Mouse (Mus musculus): Measurements from ENCODE around the gene Gm6034. TPM values are rescaled to one million over a fixed set of nuclear protein-coding genes. Genes with fewer than 3 reads are reported as not detected.
"Not testable (repeated sequence)": the region's sequence is repeated elsewhere in the genome, so short reads cannot be mapped to it uniquely, and the experiment has no call there.

The Gm6034 gene
- total RNA-seq, 2 experiments from 2014 or later, result not detected

- Histone ChIP-seq H3K27ac (peak overlapping the region; percentile 88), H3K4me3 (peak overlapping the region; percentile 74)
- no peak for DNase-seq
- intact Hi-C loops (cut with DNase I), result no loop called here
- no peak for TF ChIP-seq CTCF (IDR thresholded peaks at IDR 0.05)
Measured at GRCm38 (mm10) chr17:36043286-36043685, 525 bp downstream of the Gm6034 start.

DNA sequence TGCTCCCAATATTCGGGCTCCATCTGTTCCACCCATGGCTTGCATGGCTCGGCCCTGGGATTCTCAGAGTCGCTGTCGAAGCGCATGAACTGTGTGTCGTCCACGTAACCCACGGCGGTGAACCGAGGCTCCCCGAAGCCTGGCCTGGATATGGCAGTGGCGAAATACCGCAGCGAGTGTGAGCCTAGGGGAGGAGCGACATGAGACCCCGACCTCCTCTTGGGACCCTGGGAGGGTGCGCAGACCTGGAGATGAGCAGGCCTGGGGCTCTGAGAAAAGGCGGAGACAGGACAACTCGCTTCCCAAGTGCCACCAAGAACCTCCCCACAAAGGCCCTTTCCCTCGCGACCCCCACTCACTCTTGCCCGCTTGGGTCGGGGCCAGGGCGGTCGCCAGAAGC, 15.2 kb downstream of the Gm6034 start:
- DNase-seq; intact Hi-C loops (cut with DNase I); H3K27ac ChIP-seq; H3K4me3 ChIP-seq: not testable (repeated sequence)

DNA sequence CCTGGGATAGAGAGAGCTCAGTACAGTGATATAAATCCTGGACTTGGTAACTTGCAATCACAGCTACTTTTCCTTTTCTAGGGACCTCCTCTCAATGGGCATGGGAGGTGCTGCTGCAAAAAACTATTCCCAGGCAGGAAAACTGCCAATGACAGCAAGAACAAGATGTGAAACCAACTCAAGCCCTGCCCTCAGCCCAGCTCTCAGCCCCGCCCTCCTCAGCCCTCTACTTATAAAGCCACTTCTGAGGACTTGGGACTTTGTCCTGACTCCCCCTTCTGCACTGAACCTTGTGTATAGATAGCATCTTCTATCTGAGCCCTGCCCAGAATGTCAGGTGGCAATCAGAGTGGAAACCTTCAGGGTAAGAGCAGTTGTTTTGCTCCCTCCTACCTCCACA, 15.6 kb downstream of the Gm6034 start, which contains the start of gene Gm11127:
Gene Gm11127 (minus strand): TSS at position 10 of the 400 bp plus-strand sequence.
- H3K27ac ChIP-seq; intact Hi-C loops (cut with DNase I); H3K4me3 ChIP-seq; DNase-seq: not testable (repeated sequence)

GRCm38 (mm10) chr17:36060829-36061228, 18.1 kb downstream of the Gm6034 start:
- DNase-seq, result peak; percentile 89
- no peak overlapping the region for H3K27ac ChIP-seq
- intact Hi-C loops (cut with DNase I), result loop anchor here (10.0 kb wide), 2 partner anchors 74 to 134 kb away; partner anchors contain the start of gene H2-T3
- peak; percentile 88 for TF ChIP-seq CTCF (IDR thresholded peaks at IDR 0.05)
- no peak overlapping the region for H3K4me3 ChIP-seq

DNA sequence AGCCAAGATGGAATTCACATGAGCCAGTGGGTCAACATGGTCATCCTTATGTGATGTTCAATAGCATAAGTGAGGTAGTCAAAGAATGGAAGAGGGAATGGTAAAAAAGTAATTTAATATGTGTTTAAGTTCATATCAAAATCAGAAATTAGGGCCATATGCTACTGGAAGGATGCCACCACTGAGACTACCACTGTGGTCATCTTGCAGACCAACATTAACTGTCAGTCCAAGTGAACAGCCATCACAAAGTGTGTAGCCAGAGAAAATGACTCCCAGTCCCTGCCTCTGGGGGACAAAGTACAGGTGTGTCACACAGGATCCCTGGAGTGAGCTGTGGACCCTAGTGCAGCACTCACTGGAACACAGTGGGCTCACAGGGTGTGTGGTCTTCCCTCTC, 39.1 kb downstream of the Gm6034 start:
- not testable (repeated sequence) for H3K27ac ChIP-seq, H3K4me3 ChIP-seq, DNase-seq
- intact Hi-C loops (cut with DNase I), result loop anchor here (10.0 kb wide), 1 partner anchor 103 kb away; no protein-coding TSS in a partner anchor

DNA sequence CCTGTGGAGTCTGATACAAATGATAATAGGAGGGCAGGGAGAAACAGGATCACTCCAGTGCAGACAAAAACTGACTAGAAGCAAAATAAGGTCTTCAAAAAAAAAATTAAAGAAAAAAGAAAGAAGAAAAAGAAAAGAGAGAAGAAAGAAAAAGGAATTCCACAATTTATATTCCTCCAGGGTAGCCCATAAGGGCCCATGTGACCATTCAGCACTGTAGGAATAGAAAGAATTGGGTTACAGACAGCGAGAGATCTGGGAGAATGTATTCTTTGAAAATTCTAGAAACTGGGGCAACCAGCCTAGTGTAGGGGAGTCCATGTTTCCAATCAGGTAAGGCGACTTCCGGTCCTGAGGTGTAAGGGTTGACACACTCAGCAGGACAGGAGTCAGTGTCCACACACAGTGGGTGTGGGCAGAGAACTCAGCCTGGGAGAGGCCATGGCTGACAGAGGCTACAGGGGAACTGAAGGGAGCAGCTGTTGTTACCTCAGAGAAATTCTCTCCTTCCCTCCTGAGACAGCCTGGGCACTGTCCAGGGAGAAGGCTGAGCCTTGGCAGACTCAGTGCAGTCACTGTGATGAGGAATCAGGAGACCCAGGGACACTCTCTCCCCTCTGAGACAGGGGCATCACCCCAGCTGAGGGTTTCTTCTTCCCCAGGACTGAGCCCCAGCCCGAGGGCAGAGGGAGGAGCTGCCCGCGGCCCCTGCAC, 39.9 kb downstream of the Gm6034 start:
- intact Hi-C loops (cut with DNase I), result loop anchor here (10.0 kb wide), 1 partner anchor 102 kb away; no protein-coding TSS in a partner anchor
- not testable (repeated sequence) for H3K27ac ChIP-seq, DNase-seq
- peak overlapping the region; percentile 77 for H3K4me3 ChIP-seq

DNA sequence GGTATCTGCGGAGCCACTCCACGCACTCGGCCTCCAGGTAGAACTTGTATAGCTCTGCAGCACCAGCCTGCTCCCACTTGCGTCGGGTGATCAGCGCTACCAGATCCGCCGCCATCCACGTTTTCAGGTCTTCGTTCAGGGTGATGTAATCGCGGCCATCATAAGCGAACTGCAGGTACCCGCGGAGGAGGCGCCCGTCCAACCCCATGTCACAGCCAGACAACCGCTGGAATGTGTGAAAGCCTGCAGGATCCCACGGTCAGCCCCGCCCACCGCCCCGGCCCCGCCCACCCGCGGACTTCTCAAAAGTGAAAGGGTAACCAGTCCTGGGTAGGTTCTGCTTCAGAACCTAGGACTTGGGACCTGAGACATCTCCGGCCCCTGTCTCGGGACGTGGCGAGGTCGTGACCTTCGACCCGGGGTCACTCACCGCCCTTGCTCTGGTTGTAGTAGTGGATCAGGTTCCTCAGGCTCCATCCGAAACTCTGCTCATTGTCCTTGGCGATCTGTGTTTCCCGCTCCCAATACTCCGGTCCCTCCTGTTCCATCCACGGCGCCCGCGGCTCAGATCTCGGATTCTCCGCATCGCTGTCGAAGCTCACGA, 40.6 kb downstream of the Gm6034 start:
- Histone ChIP-seq H3K27ac (no peak overlapping the region), H3K4me3 (peak overlapping the region; percentile 77)
- intact Hi-C loops (cut with DNase I), result loop anchor here (10.0 kb wide), 1 partner anchor 101 kb away; no protein-coding TSS in a partner anchor
- TF ChIP-seq CTCF (IDR thresholded peaks at IDR 0.05), result no peak
- DNase-seq, result peak; percentile 30

DNA sequence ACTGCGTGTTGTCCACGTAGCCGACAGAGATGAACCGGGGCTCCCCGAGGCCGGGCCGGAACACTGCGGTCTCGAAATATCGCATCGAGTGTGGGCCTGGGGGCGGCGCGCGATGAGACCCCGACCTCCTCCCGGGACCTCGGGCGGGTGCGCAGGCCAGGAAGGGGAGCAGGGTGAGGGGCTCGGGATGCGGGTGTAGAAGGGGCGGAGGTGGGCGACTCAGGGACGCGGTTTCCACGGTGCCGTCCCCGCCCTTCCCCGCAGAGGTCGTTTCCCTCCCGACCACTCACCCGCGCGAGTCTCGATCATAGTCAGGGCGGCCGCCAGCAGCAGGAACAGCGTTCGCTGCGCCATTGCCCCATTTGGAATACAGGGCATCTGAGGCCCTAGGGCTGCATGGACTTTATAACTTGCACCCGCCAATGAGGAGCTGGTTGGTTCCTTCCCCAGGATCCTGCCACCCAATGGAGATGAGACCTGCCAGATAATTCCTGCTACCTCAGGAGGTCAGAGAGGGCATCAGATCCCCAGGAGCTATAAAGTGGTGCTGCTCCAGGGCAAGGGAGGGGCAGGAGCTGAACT, 41.2 kb downstream of the Gm6034 start:
- no peak for DNase-seq
- intact Hi-C loops (cut with DNase I), result loop anchor here (10.0 kb wide), 1 partner anchor 101 kb away; no protein-coding TSS in a partner anchor

DNA sequence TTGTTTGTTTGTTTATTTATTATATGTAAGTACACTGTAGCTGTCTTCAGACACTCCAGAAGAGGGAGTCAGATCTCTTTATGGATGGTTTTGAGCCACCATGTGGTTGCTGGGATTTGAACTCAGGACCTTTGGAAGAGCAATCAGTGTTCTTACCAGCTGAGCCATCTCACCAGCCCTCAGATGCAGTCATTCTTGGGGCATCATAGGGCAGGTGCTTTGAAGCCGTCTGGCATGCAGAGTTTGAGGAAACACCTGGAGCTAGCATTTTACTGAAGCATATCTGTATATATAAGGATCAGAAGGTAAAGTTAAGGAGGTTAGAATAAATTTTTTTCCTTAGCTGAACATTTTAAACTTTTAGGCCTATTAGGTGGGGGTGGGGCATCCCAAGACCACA, 43.2 kb downstream of the Gm6034 start:
- H3K27ac ChIP-seq, H3K4me3 ChIP-seq, DNase-seq: not testable (repeated sequence)
- intact Hi-C loops (cut with DNase I), result loop anchor here (10.0 kb wide), 1 partner anchor 99 kb away; no protein-coding TSS in a partner anchor

More for the DNA sequence above, 41.2 kb downstream of the Gm6034 start:
- no peak overlapping the region for H3K27ac ChIP-seq
- peak overlapping the region; percentile 77 for H3K4me3 ChIP-seq
- no peak for TF ChIP-seq CTCF (IDR thresholded peaks at IDR 0.05)

DNA sequence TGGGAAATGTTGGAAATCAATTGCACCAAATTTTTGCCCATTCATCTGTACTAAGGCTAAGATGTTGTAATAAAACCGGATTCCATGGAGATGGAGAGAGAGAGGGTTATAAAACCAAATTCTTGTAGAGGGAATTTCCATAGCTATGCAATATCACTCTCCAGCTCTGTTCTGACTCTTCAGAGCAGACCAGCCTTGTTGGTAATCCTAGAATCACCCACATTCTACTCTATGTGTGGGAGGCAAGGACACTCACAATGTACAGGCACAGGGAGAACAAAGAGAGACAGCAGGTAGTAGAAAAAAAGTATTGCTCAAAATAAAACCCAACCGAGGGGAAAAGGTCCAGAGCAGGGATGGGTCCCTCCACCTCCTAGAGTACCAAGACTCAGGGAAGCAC, 49.2 kb downstream of the Gm6034 start:
- intact Hi-C loops (cut with DNase I); H3K4me3 ChIP-seq; DNase-seq; H3K27ac ChIP-seq: not testable (repeated sequence)

GRCm38 (mm10) chr17:36092520-36092919, 49.8 kb downstream of the Gm6034 start:
- DNase-seq; H3K27ac ChIP-seq; H3K4me3 ChIP-seq; intact Hi-C loops (cut with DNase I): not testable (repeated sequence)

DNA sequence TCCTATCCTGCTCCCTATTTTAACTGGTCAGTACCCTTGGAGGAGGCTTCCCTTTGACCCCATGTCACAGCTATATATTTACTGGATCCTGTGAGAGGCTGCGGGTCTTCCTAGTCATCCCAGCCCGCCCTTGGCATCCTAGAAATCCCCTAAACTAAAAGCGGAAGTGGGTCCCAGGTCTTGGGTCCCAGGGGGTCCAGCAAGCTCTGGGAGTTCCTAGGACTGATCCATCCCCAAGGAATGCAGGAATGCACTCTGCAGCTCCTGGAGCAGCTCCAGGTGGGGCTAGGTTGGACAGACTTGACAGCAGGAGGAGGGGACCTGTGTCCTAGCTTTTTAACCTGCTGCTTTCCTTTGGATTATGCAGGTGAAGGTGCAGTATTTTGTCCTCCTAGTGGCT, 51.2 kb downstream of the Gm6034 start:
- no peak for TF ChIP-seq CTCF (IDR thresholded peaks at IDR 0.05)
- intact Hi-C loops (cut with DNase I), result no loop called here
- Histone ChIP-seq H3K27ac (no peak overlapping the region), H3K4me3 (no peak overlapping the region)
- DNase-seq, result no peak

- H3K27ac ChIP-seq; H3K4me3 ChIP-seq; intact Hi-C loops (cut with DNase I); DNase-seq: not testable (repeated sequence)
Measured at GRCm38 (mm10) chr17:36099603-36100002, 56.8 kb downstream of the Gm6034 start.

DNA sequence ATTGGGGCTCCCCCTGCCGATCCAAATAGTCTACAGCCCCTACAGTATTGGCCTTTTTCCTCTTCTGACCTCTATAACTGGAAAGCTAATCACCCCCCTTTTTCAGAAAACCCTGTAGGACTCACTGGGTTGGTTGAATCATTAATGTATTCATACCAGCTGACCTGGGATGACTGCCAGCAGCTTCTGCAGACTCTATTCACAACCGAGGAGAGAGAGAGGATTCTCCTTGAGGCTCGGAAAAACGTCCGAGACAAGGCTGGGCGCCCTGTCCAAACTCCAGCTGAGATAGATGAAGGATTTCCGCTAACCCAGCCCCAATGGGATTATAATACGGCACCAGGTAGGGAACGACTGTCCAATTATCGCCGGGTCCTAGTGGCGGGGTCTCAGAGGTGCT, 59.3 kb downstream of the Gm6034 start:
- H3K4me3 ChIP-seq; DNase-seq; H3K27ac ChIP-seq; intact Hi-C loops (cut with DNase I): not testable (repeated sequence)

Measured in gastrocnemius, adult 2 months (tissue).